Mouse (Mus musculus): ENCODE results near the gene Lcp1. TPM values are rescaled to one million over a fixed set of nuclear protein-coding genes. Genes with fewer than 3 reads are reported as not detected.

Gene Lcp1
- total RNA-seq, 2 experiments from 2014 or later = 19.9 to 22.8 TPM

DNA sequence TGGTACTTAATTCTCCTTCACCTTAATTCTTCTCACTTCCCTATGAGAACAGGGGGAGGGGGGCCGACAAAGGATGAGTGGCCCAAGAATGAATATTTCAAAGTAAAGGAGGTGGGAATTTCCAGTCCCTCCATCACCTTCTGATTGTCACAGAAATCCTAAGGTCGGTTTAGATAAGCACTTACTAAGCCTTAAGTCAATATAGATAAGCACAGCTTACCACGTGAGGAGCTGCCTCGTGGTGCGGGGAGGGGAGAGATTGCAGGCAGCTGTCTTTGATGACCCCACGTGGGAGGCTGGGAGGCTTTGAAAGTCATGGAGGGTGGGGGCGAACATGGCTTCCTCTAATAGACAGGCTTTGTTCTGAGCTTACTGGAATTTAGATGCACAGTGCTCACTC is 66.8 kb downstream of the Lcp1 start:
- no peak for DNase-seq (ENCODE audit: low spot score in 2 of 2)

GRCm38 (mm10) chr14:75205363-75206051 is 74.6 kb downstream of the Lcp1 start:
- DNase-seq (ENCODE audit: low spot score in 2 of 2) = no peak

DNA sequence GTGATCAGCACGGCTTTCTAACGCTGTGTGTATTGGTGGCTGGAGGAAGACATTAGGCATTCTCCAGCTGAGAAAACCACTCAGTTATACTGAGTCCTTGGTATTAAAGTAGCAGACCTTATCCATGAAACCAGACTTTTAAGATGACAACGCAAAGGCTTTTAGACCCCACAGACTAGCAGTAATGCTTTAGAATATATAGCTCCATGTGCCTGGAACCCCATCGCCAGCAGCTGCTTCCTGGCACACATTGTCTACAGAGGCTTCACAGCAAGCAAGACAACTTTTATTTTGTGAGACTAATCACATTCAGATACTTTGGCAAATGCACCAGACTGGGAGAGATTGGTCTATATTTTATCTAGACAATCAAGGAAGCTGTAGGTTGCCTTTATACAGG is 75.4 kb downstream of the Lcp1 start:
- DNase-seq (ENCODE audit: low spot score in 2 of 2) = no peak

- no peak for DNase-seq (ENCODE audit: low spot score in 2 of 2)
Measured at GRCm38 (mm10) chr14:75208572-75209151, 77.8 kb downstream of the Lcp1 start.

GRCm38 (mm10) chr14:75213752-75214151 is 82.9 kb downstream of the Lcp1 start:
- DNase-seq (ENCODE audit: low spot score in 2 of 2) = no peak

DNA sequence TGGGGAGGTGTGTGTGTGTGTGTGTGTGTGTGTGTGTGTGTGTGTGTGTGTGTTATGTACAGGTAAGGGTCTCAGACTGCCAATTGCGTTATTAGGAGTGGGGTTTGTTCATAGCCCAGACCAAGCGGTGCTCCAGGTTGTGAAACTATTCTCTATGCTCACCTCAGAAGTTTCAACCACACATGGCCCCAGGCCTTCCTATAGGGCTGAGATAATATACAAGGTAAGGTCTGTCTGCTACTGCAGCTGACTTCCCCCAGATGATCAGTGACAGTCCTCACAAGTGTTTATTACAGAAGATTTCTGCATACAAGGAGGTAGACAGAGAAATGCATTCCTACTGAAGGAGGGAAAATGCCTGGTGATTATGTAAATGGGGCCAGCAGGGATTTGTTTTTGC is 87.9 kb downstream of the Lcp1 start:
- no peak for DNase-seq (ENCODE audit: low spot score in 2 of 2)

- no peak for DNase-seq (ENCODE audit: low spot score in 2 of 2)
Measured at GRCm38 (mm10) chr14:75219250-75219913, 88.5 kb downstream of the Lcp1 start.

GRCm38 (mm10) chr14:75222386-75222785 is 91.5 kb downstream of the Lcp1 start:
- DNase-seq (ENCODE audit: low spot score in 2 of 2) = no peak

- DNase-seq (ENCODE audit: low spot score in 2 of 2) = no peak
Measured at GRCm38 (mm10) chr14:75227453-75228084, 96.7 kb downstream of the Lcp1 start.

DNA sequence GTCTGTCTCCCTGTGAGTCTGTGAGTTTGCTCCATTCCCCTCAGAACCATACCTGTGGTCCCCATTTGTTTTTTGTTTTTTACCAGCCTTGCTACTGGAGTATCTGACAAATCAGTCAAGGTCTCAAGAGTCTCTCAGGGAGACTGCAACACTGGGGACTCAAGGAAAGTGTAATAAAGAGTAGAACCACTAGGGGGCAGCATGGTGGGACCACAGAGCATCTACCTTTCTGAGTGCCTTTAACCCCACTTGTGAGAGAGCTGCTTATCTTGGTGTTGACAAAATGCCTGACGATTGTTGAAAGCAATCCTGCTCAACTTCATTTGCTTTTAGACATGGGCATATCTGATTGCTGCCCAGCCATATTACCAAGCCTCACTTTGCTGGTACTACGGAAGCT is 98.9 kb downstream of the Lcp1 start:
- no peak for DNase-seq (ENCODE audit: low spot score in 2 of 2)

DNA sequence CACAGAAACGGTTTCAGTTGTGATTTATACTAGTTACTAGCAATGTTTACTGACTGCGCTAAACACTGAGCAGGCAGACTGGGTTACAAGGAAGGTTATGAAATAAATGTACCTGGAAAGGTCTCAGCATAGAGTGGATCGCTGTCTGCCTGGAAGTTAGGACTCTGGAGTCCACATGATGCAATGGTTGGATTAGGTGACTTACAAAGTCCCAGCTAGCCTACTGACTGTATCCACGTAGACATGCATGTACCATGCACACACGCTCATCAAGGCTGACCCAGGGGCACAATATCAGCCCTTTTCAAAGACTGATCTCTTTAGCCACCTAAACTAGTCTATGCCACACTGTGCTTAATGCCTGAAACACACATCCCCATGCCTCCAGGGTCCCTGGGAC is 102.2 kb downstream of the Lcp1 start:
- no peak for DNase-seq (ENCODE audit: low spot score in 2 of 2)

DNA sequence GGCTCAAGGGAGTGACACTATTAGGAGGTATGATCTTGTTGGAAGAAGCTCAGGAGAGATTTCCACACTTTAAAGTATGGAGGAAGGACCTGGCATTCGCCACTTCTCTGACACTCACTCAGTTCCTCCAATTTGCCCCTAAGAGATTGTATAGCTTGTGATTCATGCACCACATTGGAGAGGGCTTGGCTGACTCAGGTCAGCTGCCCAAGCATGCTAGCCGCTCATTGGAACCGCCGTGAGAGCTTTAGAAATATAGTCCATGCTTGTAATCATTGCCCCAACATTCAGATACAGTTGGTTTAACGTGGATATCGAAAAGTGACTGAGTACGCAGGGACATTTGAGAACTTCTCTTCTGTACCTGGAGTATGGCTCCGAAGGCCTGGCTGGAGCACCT is 104.7 kb downstream of the Lcp1 start:
- no peak for DNase-seq (ENCODE audit: low spot score in 2 of 2)

DNA sequence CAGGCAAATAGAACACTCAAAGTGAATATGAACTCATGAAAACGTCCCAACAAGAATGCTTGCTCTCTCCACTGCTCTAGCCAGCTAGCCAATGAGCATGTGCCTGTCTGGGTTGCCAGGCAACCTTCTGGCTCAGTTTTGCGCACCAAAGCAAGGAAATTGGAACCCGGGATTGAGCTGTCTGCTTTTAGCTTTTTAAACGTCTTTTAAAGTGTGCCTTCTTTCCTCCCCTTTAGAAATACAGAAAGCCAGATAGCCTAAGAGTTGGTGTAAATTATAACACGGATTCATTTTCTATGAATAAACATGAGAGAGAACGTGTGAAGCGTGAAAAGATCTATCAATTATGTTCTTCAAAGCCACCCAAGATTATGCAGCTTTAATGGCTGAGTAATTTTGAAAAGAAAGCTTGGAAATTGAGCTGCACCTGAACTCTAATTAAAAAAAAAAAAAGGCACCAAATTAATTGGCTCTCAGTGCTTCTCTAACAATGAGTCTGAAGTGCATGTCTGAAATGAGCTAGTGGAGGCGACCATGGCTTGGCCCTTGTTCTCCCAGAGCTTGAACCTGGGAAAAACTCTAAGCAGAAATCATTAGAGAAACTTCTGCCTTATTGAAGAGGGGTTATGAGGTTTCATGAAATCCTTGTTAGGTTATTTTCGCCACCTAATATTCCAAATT is 105.2 kb downstream of the Lcp1 start:
- DNase-seq (ENCODE audit: low spot score in 2 of 2) = no peak

DNA sequence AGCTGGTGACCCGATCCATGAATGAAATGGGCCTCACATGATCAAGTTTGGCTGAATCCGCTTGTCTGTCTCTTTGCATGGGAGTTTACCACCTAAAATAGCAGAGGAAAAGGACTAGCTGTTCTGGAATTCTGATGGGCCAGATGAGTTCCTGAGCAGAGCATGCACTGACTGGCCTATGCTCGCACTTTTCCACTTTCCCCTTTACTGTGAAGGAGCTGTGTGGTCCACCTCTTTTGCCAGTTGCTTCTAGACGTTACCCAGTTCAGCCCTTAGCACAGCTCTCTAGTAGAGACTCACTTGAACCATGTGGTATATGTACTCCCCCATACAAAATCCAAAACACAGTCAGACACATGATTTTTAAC is 105.7 kb downstream of the Lcp1 start:
- DNase-seq (ENCODE audit: low spot score in 2 of 2) = no peak

GRCm38 (mm10) chr14:75237096-75237495 is 106.2 kb downstream of the Lcp1 start:
- no peak for DNase-seq (ENCODE audit: low spot score in 2 of 2)

DNA sequence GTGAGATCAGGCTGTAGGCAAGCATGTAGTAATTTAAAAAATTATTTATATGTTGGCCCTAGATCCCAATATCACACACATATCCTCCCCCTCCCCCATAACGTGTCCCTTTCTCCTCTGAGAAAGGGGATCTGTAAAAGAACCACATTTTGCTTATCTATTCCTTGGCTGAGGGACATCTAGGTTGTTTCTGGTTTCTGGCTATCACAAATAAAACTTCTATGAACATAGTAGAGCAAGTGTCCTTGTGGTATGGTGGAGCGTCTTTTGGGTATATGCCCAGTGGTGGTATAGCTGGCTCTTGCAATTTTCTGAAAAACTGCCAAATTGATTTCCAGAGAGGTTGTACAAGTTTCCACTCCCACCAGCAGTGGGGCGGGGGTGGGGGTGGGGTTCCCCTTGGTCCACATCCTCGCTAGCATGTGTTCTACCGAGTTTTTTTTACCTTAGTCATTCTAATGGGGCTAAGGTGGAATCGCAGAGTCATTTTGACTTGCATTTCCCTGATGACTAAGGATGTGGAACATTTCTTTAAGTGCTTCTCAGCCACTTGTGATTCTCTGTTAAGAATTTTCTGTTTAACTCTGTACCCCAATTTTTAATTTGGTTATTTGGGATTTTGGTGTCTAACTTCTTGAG is 107.3 kb downstream of the Lcp1 start:
- DNase-seq (ENCODE audit: low spot score in 2 of 2) = no peak

DNA sequence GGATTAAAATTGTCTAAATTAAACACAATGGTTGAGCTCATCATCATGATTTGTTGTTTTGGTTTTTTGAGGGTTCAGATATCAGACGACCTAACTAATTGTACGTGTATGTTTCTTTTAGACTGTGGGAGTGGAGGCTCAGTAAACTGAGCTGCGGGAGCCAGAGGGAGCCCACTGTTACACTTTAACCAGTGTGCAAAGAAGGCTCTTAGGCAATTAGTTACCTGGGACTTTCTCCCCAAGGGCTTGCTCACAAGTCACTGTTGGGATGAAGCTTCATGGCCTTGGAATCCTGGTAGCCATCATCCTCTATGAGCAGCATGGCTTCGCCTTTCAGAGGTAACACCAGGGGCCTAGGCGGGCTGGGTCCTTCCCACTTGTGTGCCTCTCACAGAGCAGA is 111.2 kb downstream of the Lcp1 start, which contains the start of gene Cpb2:
Gene Cpb2 (plus strand): TSS at position 201 of the 400 bp plus-strand sequence.
- DNase-seq (ENCODE audit: low spot score in 2 of 2) = no peak

DNA sequence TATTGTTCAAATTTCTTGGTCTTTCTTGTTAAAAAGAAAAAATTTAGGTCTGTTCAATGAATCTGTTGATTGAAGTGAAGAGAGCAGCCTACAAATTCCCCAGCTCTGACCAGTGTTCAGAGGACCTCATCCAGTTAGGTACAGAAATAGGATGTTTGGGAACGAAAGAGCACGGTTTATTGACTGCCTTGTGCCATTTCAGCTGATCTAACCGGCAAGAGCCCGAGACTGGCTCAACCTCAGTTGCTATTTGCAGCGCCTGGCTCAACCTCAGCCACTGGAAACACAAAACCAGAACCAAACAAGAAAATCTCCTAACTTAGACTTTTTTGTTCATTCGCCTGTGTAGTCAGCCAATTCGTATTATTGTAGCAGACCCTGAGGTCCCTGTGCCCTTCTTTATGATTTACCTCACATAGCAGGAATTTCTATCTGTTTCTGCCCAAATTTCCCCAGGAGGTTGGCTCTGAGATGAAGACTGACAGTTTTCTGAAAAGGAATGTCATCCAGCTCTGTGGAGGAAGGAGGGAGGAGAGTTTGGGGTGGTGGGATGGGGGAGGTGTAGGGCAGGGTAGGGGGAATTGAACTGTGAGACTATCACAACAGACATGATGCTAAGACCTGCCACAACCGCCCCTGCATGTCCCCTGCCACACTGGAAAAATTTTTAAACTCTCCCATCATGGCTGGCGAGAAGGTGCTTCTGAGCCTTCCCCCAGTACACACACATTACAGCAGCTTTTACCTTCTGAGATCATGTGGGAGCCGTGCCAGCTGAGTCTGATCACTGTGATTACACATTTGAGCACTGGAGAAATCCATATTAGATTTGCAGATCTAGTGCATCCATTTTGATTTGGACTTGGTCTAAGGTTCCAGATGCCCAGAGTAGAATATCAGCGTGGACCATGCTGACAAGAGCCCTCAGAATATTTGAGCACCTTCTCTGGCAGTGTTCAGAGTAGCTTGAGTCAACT is 115.4 kb downstream of the Lcp1 start:
- no peak for DNase-seq (ENCODE audit: low spot score in 2 of 2)

DNA sequence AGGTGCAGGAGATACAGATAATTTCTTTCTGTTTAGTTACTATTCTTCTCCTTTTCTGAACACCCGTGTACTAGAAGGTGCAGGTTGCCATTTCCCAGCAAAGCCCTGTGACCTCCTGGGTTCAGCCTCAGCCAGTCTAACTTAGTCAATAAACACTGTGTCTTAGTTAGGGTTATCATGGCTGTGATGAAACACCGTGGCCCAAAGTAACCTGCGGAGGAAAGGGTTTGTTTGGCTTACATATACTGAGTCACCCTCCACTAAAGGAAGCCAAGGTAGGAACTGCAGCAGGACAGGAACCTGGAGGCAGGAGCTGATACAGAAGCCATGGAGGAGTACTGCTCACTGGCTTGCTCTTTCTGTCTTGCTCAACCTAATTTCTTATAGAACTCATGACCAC is 119.5 kb downstream of the Lcp1 start:
- no peak for DNase-seq (ENCODE audit: low spot score in 2 of 2)

DNA sequence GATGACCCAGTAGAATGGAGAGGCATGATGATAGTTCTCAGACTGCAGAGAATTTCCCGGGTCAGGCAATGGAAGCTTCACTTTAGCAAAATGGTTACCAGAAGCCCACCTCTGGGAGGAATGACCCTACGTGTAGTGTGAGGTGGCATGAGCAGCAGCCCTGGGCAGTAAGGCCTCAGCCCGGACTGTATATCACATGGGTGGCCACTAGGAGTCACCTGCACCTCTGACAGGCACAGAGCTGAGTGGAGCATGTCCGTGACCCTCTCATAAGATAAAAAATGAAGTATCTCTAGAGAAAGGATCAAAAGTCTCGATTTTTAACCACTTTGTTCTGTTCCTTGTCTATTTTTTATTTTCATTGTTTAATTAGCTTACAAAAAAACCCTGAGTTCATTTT is 125.6 kb downstream of the Lcp1 start:
- DNase-seq (ENCODE audit: low spot score in 2 of 2) = no peak
